Mouse (Mus musculus): ENCODE results near the gene Slc6a16. TPM values are rescaled to one million over a fixed set of nuclear protein-coding genes. Genes with fewer than 3 reads are reported as not detected.

Slc6a16 gene
- polyA plus RNA-seq, 1 experiment from 2014 or later = 0.37 TPM

- H3K9me3 ChIP-seq (replicated peaks) = no peaks in the 10 kb centered on the region
- no peak for ATAC-seq (ENCODE audit: insufficient number of reproducible peaks, low FRiP score)
- no peak overlapping the region for H3K9ac ChIP-seq
- peaks cover 47% of the 10 kb centered on the region for H3K27me3 ChIP-seq (replicated peaks)
- H3K36me3 ChIP-seq = no peaks in the 10 kb centered on the region
- peaks cover 19% of the 10 kb centered on the region for H3K4me1 ChIP-seq (replicated peaks)
- H3K4me2 ChIP-seq = no peak overlapping the region
- H3K4me3 ChIP-seq = no peak overlapping the region
- 72% methylated on average over 11 of the region's 11 CpGs for WGBS
- H3K27ac ChIP-seq (ENCODE audit: poor library complexity, severe bottlenecking) = no peak overlapping the region
Measured at GRCm38 (mm10) chr7:45198961-45199360, 41.9 kb upstream of the Slc6a16 start.

- Histone ChIP-seq H3K4me1 (replicated peaks) (peaks cover 9% of the 10 kb centered on the region), H3K27ac (ENCODE audit: poor library complexity, severe bottlenecking) (no peak overlapping the region), H3K4me2 (no peak overlapping the region), H3K36me3 (no peaks in the 10 kb centered on the region), H3K27me3 (replicated peaks) (peaks cover 34% of the 10 kb centered on the region), H3K9me3 (replicated peaks) (no peaks in the 10 kb centered on the region), H3K9ac (peak overlapping the region; percentile 13; the same call in 1 of the 2 replicates), H3K4me3 (no peak overlapping the region)
- ATAC-seq (ENCODE audit: insufficient number of reproducible peaks, low FRiP score) = no peak
- WGBS = 17% methylated on average over 10 of the region's 10 CpGs
Measured at GRCm38 (mm10) chr7:45202654-45203053, 38.2 kb upstream of the Slc6a16 start.

GRCm38 (mm10) chr7:45204380-45205143 is 36.3 kb upstream of the Slc6a16 start, which contains the start of gene Ccdc155:
Ccdc155 (minus strand) TSS chr7:45204892.
- 8% methylated on average over 44 of the region's 44 CpGs for WGBS
- ATAC-seq (ENCODE audit: insufficient number of reproducible peaks, low FRiP score) = peak; percentile 88
- Histone ChIP-seq H3K4me3 (peak within 1 kb of the TSS; percentile 47), H3K4me2 (peak within 1 kb of the TSS; percentile 68), H3K27ac (ENCODE audit: poor library complexity, severe bottlenecking) (no peak within 1 kb of the TSS), H3K9me3 (replicated peaks) (no peaks in the 10 kb centered on the region), H3K9ac (peak within 1 kb of the TSS; percentile 57), H3K4me1 (replicated peaks) (peaks cover 9% of the 10 kb centered on the region), H3K27me3 (replicated peaks) (peaks cover 29% of the 10 kb centered on the region), H3K36me3 (no peaks in the 10 kb centered on the region)

GRCm38 (mm10) chr7:45208260-45208659 is 32.6 kb upstream of the Slc6a16 start:
- Histone ChIP-seq H3K9me3 (replicated peaks) (no peaks in the 10 kb centered on the region), H3K27me3 (replicated peaks) (peaks cover 37% of the 10 kb centered on the region), H3K4me2 (no peak overlapping the region), H3K4me3 (no peak overlapping the region), H3K27ac (ENCODE audit: poor library complexity, severe bottlenecking) (no peak overlapping the region), H3K4me1 (replicated peaks) (peaks cover 6% of the 10 kb centered on the region), H3K9ac (no peak overlapping the region), H3K36me3 (no peaks in the 10 kb centered on the region)
- WGBS = 72% methylated on average over 6 of the region's 6 CpGs
- no peak for ATAC-seq (ENCODE audit: insufficient number of reproducible peaks, low FRiP score)

- Histone ChIP-seq H3K27ac (ENCODE audit: poor library complexity, severe bottlenecking) (no peak overlapping the region), H3K36me3 (no peaks in the 10 kb centered on the region), H3K4me3 (no peak overlapping the region), H3K27me3 (replicated peaks) (peaks cover 30% of the 10 kb centered on the region), H3K9ac (no peak overlapping the region), H3K9me3 (replicated peaks) (no peaks in the 10 kb centered on the region), H3K4me1 (replicated peaks) (peaks cover 10% of the 10 kb centered on the region), H3K4me2 (peak overlapping the region; percentile 52)
- no peak for ATAC-seq (ENCODE audit: insufficient number of reproducible peaks, low FRiP score)
- WGBS = 41% methylated on average over 10 of the region's 10 CpGs
Measured at GRCm38 (mm10) chr7:45211070-45211469, 29.8 kb upstream of the Slc6a16 start.

- no peaks in the 10 kb centered on the region for H3K9me3 ChIP-seq (replicated peaks)
- peaks cover 11% of the 10 kb centered on the region for H3K4me1 ChIP-seq (replicated peaks)
- WGBS = 4% methylated on average over 17 of the region's 17 CpGs
- H3K27me3 ChIP-seq (replicated peaks) = peaks cover 25% of the 10 kb centered on the region
- no peak within 1 kb of the TSS for H3K9ac ChIP-seq
- H3K27ac ChIP-seq (ENCODE audit: poor library complexity, severe bottlenecking) = no peak within 1 kb of the TSS
- no peaks in the 10 kb centered on the region for H3K36me3 ChIP-seq
- peak within 1 kb of the TSS; percentile 14; the same call in 1 of the 2 replicates for H3K4me3 ChIP-seq
- peak within 1 kb of the TSS; percentile 52 for H3K4me2 ChIP-seq
- no peak for ATAC-seq (ENCODE audit: insufficient number of reproducible peaks, low FRiP score)
Measured at GRCm38 (mm10) chr7:45211851-45212251, 29.0 kb upstream of the Slc6a16 start, which contains the start of gene Dkkl1. Dkkl1 (minus strand) TSS chr7:45212147.

GRCm38 (mm10) chr7:45212356-45212755 is 28.5 kb upstream of the Slc6a16 start:
- H3K4me2 ChIP-seq = peak overlapping the region; percentile 52; the same call in 1 of the 2 replicates

GRCm38 (mm10) chr7:45213708-45214107 is 27.2 kb upstream of the Slc6a16 start:
- Histone ChIP-seq H3K4me1 (replicated peaks) (peaks cover 29% of the 10 kb centered on the region), H3K9me3 (replicated peaks) (no peaks in the 10 kb centered on the region), H3K27ac (ENCODE audit: poor library complexity, severe bottlenecking) (no peak overlapping the region), H3K9ac (no peak overlapping the region), H3K4me3 (no peak overlapping the region), H3K27me3 (replicated peaks) (peaks cover 25% of the 10 kb centered on the region), H3K4me2 (no peak overlapping the region), H3K36me3 (peaks cover 17% of the 10 kb centered on the region)
- no peak for ATAC-seq (ENCODE audit: insufficient number of reproducible peaks, low FRiP score)
- WGBS = 73% methylated on average over 5 of the region's 5 CpGs

More at GRCm38 (mm10) chr7:45212356-45212755, 28.5 kb upstream of the Slc6a16 start:
- 65% methylated on average over 7 of the region's 7 CpGs for WGBS
- H3K4me3 ChIP-seq = no peak overlapping the region
- peaks cover 25% of the 10 kb centered on the region for H3K27me3 ChIP-seq (replicated peaks)
- peaks cover 4% of the 10 kb centered on the region for H3K36me3 ChIP-seq
- H3K4me1 ChIP-seq (replicated peaks) = peaks cover 16% of the 10 kb centered on the region
- H3K27ac ChIP-seq (ENCODE audit: poor library complexity, severe bottlenecking) = no peak overlapping the region
- H3K9ac ChIP-seq = no peak overlapping the region
- ATAC-seq (ENCODE audit: insufficient number of reproducible peaks, low FRiP score) = no peak
- H3K9me3 ChIP-seq (replicated peaks) = no peaks in the 10 kb centered on the region

- Histone ChIP-seq H3K9me3 (replicated peaks) (no peaks in the 10 kb centered on the region), H3K4me1 (replicated peaks) (peaks cover 39% of the 10 kb centered on the region), H3K9ac (peak within 1 kb of the TSS; percentile 87), H3K27me3 (replicated peaks) (peaks cover 16% of the 10 kb centered on the region), H3K27ac (ENCODE audit: poor library complexity, severe bottlenecking) (peak within 1 kb of the TSS; percentile 94), H3K4me2 (peak within 1 kb of the TSS; percentile 90), H3K4me3 (peak within 1 kb of the TSS; percentile 62), H3K36me3 (peaks cover 38% of the 10 kb centered on the region)
- WGBS = under 1% methylated on average over 55 of the region's 55 CpGs
- ATAC-seq (ENCODE audit: insufficient number of reproducible peaks, low FRiP score) = peak; percentile 59
Measured at GRCm38 (mm10) chr7:45215673-45216441, 25.0 kb upstream of the Slc6a16 start, which contains the start of gene Tead2. Tead2 (plus strand) TSS chr7:45215753.

GRCm38 (mm10) chr7:45216442-45217183 is 24.3 kb upstream of the Slc6a16 start:
- H3K9me3 ChIP-seq (replicated peaks) = no peaks in the 10 kb centered on the region
- H3K4me2 ChIP-seq = peak overlapping the region; percentile 90
- H3K4me3 ChIP-seq = peak overlapping the region; percentile 62
- peak; percentile 81 for ATAC-seq (ENCODE audit: insufficient number of reproducible peaks, low FRiP score)
- H3K36me3 ChIP-seq = peaks cover 45% of the 10 kb centered on the region
- H3K27me3 ChIP-seq (replicated peaks) = peaks cover 9% of the 10 kb centered on the region
- peaks cover 35% of the 10 kb centered on the region for H3K4me1 ChIP-seq (replicated peaks)
- 2% methylated on average over 13 of the region's 13 CpGs for WGBS
- peak overlapping the region; percentile 94 for H3K27ac ChIP-seq (ENCODE audit: poor library complexity, severe bottlenecking)
- peak overlapping the region; percentile 87 for H3K9ac ChIP-seq
